Mouse (Mus musculus): ENCODE measurements around the gene Nin.

Nin gene

DNA sequence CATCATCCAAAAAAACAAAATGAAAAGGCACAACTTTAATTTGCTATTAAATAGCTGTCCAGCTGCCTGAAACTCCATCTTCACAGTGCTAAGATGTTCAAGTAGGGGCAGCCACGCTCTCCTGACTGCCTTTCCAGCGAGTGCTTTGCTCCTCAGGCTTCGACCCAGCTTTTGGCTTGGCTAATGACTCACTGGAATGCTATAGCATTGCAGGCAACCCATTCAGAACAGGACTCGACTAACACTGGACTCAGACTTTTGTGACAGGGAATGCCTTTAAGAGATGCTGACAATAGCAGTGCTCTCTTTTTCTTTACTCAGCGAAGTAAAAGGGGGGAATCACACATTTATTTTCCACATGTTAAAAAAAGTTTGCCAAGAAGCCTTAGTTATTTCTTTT, 101.8 kb downstream of the Nin start:
- DNase-seq (ENCODE audit: low spot score), result peak; percentile 15

DNA sequence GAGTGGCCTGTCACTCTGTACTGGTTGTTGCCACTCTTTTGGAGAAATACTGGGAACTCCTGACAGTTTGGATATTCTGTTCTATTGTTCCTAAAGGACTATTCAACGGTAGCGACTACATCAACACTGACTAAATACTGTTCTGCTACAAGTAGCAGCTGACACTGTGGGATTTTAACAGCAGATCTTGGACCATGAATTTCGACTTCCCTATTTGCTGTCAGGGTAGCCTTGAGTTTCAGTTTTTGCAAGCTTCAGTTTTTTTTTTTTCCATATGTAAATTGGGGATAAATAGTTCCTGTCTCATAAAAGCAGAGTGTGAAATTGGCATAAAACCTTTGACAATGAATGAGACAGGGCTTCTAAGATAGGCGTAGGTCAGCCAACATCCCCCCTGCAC, 103.2 kb downstream of the Nin start:
- no peak for DNase-seq (ENCODE audit: low spot score)

DNA sequence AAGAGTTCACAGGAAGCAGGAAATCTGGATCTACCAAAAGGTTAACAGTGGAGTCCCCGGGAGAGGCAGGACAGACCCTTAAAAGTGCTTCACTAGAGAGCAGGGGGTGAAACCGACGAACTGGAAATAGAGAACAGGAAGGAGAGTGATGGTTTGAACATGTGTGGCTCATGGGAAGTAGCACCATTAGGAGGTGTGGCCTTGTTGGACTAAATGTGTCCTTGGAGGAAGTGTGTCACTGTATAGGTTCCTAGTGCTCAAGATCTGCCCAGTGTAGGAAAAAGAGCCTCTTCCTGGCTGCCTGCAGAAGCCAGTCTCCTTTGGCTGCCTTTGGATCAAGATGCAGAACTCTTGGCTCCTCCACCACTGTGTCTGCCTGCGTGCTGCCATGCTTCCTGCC, 108.4 kb downstream of the Nin start:
- no peak for DNase-seq (ENCODE audit: low spot score)

DNA sequence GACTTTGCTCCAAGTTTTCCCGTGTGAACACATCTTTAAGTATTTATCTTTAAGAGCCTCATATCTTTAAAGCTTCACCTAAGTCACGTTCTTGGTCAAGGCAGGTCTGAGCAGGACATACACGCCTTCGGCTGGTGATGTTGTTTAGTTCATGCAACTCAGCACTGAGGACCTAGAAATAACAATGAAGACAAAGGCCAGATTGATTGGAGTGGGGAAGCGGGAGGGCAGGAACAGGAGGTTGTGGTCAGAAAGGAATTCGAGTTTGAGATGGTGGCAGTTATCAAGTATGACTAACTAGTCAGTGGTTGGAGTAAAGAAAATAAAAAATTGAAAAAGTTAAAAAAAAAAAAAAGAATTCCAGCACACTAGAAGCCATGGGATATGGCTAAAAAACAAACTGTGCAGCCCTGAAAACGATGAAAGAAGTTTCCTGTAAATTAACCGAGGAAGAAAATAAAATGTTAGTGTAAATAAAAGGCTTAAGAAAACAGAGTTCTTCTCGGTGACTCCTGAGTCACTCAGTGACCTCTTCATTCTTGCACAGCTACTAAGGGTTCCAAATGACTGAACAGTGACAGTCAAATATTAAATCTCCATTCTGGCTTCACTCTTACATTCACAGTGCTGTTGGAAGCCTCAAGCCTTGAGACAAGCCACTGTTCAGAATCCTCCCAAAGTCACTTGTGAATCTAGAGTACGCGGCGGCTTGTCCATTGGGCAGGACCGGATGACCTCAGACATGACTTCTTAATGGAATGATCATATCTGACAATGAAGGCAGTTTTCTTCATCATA, 115.1 kb downstream of the Nin start:
- no peak for DNase-seq (ENCODE audit: low spot score)

DNA sequence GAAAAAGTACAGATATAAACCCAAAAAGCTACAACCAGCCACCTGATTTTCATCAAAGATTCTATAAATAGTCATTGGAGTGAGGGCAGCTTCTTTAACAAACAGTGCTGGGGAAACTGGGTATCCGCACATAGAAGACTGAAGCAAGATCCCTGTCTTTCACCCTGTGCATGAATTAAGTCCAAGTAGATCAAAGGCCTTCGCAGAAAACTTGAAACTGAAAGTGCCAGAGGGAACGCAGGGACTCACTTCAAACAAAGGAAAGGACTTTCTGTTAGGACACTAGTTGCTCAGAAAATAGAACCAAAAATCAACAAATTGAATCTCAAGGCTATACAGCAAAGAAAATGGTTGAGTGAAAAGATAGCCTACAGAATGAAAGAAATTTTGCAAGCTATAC, 118.1 kb downstream of the Nin start:
- DNase-seq (ENCODE audit: low spot score), result no peak

DNA sequence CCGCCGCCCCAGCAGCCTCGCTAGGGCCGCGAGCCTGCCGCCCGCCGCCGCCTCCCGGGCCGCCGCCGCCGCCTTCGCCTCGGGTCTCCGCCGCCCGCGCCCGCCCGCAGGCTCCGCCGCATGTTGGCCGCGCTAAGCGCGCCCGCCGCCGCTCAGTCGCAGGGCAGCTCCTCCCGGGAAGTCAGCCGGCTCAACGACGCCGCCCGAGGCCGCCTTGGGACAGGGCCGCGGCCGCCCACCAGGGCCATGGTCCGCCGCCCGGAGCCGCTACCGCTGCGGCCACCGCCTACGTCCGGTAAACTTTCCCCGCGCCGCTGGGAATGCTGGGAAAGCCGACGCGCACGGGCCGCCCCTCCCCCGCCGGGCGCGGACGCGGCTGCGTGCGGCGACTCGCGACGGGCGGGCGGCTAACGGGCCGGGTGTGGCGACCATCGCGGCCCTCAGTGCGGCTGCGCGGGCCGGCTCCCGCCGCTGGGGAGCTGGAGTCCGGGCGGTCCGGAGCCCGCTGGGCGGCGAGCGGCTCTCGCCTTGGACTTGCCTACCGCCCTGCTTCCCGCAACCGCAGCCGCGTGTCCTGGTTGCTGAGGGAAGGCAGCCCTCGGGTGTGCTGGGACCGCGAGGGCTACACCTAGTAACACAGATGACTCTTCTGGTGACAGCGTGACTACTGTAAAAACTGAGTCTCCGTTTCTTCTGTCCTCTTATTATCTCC, 126.6 kb downstream of the Nin start, which contains the start of gene Sav1:
Gene Sav1, minus strand, starts transcription at position 217 of the 712 bp plus-strand sequence.
- peak; percentile 89 for DNase-seq (ENCODE audit: low spot score)

DNA sequence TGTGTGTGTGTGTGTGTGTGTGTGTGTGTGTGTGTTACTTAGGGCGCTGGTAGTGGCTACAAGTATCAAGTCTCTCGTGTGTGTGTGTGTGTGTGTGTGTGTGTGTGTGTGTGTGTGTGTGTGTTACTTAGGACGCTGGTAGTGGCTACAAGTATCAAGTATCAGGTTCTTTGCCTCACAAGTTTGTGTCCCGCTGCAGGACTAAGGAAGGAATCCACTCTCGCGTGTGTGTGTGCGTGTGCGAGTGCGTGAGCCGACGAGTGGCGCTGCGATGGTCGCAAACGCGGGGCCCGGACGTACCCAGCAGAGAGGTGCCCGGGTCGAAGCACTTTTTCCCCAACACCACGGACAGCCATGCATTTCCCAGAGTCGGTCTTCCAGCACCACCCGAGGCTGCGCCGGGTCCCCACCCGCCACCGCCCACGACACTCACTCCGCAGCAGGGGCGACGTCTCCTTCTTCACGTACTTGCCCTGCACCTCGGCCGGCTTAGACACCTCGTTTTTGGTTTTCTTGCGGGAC, 127.2 kb downstream of the Nin start:
- peak; percentile 55 for DNase-seq (ENCODE audit: low spot score)

DNA sequence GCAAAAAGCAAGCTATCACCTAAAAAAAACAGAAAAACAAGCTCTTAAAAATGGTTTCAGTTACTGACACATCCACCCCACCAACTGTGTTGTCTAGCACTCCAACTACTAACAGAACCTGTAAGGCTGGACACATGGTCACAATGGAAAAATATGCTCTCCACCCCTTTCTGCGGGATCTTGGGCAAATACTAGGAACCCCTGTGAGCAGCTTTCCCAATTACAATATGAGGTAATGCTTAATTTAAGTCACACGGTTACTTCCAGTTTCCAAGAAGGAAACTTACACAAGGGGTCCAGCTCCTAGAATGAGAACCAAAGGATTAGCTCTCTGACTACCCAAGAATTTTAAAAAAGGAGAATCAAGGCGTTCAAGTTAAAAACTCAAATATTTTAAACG, 128.0 kb downstream of the Nin start:
- no peak for DNase-seq (ENCODE audit: low spot score)

DNA sequence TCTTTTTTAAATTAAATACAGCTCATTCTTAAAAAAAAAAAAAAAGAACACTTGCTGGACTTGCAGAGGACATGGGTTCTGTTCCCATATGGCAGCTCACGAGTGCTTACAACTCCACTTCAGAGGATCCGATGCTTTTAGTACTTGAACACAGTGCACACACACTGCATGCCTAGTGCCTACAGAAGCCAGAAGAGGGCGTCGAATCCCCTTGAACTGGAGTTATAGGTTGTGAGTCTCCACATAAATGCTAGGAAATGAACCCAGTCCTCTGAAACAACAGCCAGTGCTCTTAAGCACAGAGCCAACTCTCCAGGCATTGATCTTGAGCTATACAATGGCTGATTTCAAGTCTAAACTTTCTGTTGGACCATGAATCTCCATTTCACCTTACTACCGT, 130.6 kb downstream of the Nin start:
- DNase-seq (ENCODE audit: low spot score), result peak; percentile 55

DNA sequence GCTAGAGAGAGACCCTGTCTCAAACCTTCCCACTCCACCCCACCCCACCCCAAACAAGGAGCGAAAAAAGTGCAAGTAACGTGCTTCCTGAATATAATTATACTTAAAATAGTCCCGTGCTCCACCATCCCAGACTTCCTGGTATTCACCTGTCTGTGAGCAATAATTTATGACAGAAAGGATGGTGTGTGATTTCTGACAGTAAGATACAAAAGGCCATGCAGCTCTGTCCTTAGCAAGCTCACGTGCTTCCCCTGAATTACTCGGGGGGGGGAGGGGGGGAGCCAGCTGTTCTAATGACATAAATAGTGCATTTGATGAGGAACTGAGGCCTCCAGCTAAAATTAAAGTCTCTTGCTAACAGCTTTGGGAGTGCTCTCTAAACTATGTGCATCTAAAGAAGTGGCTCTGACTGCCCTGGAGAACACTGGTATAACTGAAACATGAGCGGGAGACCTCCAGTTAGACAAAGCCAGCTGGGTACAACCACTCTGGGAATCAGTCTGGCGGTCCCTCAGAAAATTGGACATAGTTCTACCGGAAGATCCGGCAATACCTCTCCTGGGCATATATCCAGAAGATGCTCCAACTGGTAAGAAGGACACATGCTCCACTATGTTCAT, 136.0 kb downstream of the Nin start:
- no peak for DNase-seq (ENCODE audit: low spot score)

DNA sequence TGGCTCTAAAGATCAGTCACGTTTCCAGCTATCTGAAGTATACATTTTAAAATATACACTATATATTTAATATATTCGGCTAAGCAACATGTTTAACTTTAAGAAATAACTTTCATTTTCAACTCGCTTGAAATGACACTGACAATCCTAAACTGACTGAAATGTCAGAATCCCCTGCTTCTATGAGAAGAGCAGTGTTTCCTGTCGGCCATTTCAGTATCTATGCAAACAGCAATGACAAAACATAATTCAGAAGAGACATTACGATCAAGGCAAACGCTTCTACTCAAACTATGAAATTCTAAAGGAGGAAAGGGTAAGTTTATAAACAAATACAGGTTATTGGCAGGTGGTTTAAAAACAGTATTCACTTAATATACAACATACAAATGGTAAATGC, 136.8 kb downstream of the Nin start:
- no peak for DNase-seq (ENCODE audit: low spot score)

DNA sequence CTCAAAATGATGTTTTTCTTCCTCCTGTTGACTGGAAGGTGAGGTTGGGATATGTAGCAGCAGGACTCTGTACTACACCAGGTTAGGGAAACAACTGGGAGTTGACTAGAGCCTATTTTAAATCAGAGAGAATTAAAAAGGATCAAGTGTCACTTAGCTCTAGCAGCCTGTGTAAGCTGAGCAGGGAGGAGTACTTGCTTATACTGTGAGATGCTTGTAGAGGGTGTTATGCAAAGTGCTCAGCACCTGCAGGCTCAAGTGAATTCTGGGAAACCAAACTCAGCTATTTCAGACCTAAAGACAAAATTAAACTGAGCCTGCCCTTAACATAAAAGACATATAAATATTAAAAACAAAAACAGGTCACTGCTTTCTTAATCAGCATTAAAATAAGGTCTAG, 139.9 kb downstream of the Nin start:
- no peak for DNase-seq (ENCODE audit: low spot score)

DNA sequence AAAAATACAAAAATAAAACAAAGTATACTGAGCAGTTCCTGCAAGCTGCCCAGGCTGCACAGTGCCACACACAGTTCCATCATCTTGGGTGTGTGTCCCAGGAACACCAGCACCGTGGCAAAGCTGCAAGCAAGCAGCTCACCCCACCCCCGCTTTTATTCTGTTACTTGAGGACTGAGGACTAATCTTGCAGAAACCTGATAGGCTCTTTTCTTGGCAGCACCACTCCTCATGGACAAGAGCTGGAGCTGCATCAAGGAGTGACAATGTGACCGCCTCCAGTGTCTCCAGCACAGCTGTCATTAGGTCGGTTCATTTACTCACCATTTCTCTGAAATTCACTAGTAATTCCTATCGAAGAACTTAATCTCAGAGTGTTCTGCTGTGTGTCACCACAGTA, 145.4 kb downstream of the Nin start:
- no peak for DNase-seq (ENCODE audit: low spot score)

DNA sequence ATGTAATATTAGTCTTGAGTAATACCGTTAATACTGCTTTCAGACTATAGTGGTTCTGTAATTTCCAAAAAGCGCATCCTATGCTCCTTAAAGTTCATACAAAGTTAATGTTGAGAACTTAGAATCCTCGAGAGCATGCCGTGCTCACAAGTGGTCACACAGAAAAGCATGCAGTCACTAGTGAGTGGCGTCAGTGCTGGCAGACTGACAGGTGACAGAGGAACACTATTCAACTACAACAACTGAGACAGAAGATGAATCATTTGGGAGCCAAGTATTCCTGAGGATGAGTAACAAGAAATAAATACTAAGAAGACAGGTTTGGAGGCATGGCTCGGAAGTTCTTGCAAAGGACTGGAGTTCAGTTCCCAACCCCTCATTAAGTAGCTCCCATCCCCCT, 146.4 kb downstream of the Nin start:
- no peak for DNase-seq (ENCODE audit: low spot score)

DNA sequence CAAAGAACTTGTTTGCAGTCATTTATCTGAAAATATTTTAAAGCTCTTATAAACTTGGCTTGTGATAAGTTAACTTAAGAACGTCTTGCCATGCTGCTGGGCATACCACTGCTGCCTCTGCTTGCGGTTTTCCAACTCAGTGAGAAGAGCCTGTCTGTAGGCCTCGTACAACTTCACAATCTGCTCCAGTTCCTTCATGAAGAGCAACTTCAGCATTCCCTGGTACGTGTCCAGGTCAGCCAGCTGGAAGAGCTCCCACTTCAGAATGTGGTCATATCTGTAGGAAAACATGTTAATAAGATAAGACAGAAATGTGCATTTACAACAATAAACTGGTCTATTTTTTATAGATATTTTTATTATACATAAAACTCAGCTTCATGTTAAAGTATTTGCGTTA, 147.4 kb downstream of the Nin start:
- no peak for DNase-seq (ENCODE audit: low spot score)

DNA sequence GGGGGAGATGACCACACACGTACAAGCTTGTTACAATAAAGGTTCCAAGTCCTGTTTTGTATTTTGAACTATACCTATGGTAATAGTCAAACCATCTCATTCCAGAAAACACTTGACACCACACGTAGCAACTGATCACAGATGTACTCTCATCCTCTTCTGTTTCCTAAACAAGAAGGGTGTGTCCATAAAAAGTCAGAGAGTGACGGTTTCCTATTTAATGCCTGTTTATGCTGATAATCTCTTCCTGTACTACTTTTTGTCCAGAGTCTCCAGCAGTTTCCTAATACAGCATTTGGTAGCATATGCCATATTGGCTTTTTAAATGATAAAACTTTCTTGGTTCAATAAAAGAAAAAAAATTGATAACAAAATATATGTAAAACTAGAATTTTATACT, 147.9 kb downstream of the Nin start:
- DNase-seq (ENCODE audit: low spot score), result no peak

DNA sequence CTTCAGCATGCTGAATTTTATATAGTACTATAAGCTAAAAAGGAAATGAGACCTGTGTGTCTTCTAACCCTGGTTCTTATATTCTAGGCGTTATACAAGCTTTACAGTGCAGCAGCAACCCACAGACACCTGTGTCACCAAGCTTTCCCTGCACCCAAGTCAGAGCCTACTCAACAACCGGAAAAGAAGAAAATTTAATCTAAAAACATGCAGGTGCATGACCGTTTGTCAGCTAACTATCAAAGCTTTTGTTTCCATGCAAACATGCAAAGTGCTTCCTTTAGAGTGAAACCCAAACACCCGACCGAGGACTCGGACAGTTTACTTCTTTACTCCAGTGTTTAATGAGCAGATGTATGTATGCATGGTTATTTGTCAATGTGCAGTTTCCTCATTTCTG, 150.4 kb downstream of the Nin start:
- no peak for DNase-seq (ENCODE audit: low spot score)

DNA sequence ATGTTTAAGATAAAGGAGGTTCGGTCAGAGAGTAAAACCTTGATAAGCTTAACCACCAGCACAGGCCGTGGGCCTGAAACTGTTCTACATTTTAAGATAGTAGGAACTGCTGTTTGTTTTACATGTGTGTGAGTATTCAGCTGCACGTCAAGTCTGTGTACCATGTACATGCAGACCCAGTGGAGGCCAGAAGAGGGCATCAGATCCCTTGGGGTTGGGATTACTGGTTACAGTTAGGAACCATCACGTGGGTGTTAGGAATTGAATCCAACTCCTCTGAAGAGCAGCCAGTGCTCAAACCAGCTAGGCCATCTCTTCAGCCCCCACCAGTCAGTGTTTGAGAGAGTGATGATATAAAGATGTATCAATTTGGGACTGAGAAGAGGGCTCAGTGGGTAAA, 151.0 kb downstream of the Nin start:
- peak; percentile 51 for DNase-seq (ENCODE audit: low spot score)
